Mouse (Mus musculus) monocyte, adult 2 months (primary cell): ENCODE measurements around the gene Gm5286.
"Not testable (repeated sequence)": the region's sequence is repeated elsewhere in the genome, so short reads cannot be mapped to it uniquely, and the experiment has no call there.

ENCODE experiments used
- DNase-seq, 2 experiments: peaks; one replicate each; pipeline ENCODE4 v3.0.0; 2022; ENCODE audit warnings: low spot score in 2 of 2, low read depth in 1 of 2

The Gm5286 gene

GRCm38 (mm10) chr3:94196414-94196813 lies at the start of gene Gm5286:
Gene Gm5286, plus strand, starts transcription at chr3:94196714.
- not testable (repeated sequence) for DNase-seq

DNA sequence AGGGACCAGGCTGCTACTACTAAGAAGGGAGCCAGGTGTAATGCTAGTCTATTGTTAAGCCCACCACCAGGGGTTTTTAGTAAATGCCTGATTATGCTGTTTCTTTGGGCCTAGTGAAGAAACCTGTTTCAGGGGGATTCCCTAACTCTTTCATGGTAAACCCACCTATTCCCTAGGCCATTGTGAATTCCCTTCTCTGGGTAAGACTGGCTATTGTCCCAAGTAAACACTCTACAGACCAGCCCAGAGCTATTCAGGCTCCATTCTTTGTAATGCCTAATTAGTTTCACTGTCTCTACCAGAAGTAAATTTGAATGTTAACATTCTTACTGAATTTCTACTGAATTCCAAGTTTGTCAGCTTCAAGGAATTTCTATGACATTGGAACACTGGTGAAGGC lies 29.2 kb upstream of the Gm5286 start:
- not testable (repeated sequence) for DNase-seq

GRCm38 (mm10) chr3:94178093-94178492 lies 18.4 kb upstream of the Gm5286 start, which contains the start of gene Gm10696:
Gene Gm10696, minus strand, starts transcription at chr3:94178193.
- DNase-seq = not testable (repeated sequence)
